Mouse (Mus musculus) E14TG2a.4 (cell line): Measurements from ENCODE around the gene Stap2.

Experiments used
- CTCF ChIP-seq: conservative IDR thresholded peaks from 2 replicates; pipeline ENCODE4 v1.5.1; 2014; ENCODE audit warnings: low read length
- POU5F1 ChIP-seq: IDR thresholded peaks from 2 replicates; pipeline ENCODE4 v1.6.1; 2014; ENCODE audit warnings: low read length, borderline replicate concordance

DNA sequence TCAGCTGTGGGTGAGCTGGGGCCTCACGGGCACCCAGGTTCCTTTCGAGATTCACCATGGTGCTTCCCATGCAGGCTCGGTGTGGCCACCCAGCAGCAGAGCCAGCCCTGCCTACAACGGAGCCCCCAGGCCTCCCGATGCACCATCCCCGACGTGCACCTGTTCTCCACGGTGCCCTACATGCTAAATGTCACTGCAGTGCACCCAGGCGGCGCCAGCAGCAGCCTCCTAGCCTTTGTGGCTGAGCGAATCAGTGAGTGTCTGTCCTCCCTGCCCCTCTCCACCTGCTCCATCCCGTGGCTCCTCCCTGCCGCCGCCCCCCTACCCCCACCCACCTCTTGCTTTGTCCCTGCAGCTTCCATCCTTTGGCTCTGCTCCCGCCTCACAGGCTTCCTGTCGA, 51.2 kb downstream of the Stap2 start:
- no peak for TF ChIP-seq CTCF
- no peak for TF ChIP-seq POU5F1
